Mouse (Mus musculus) thymus, postnatal 14 days (tissue): ENCODE results near the gene Vps13c.

Source experiments
- DNase-seq: peaks from one replicate; pipeline ENCODE4 v3.0.0; 2021

The Vps13c gene

GRCm38 (mm10) chr9:67883349-67883984 is 43.3 kb downstream of the Vps13c start:
- DNase-seq = no peak

- DNase-seq = no peak
These were observed 43.9 kb downstream of the Vps13c start for GRCm38 (mm10) chr9:67884095-67884494.

- no peak for DNase-seq
These were observed 47.0 kb downstream of the Vps13c start for GRCm38 (mm10) chr9:67886981-67887720.

GRCm38 (mm10) chr9:67893474-67893873 is 53.3 kb downstream of the Vps13c start:
- no peak for DNase-seq

- no peak for DNase-seq
These were observed 56.6 kb downstream of the Vps13c start for GRCm38 (mm10) chr9:67896646-67897295.

GRCm38 (mm10) chr9:67900398-67900797 is 60.2 kb downstream of the Vps13c start:
- no peak for DNase-seq

GRCm38 (mm10) chr9:67904355-67904754 is 64.2 kb downstream of the Vps13c start:
- no peak for DNase-seq

GRCm38 (mm10) chr9:67905541-67905940 is 65.3 kb downstream of the Vps13c start:
- DNase-seq = no peak

GRCm38 (mm10) chr9:67914681-67915080 is 74.5 kb downstream of the Vps13c start:
- DNase-seq = no peak

- no peak for DNase-seq
These were observed 82.2 kb downstream of the Vps13c start for GRCm38 (mm10) chr9:67922350-67922749.

- no peak for DNase-seq
These were observed 90.4 kb downstream of the Vps13c start for GRCm38 (mm10) chr9:67930629-67931028.

- no peak for DNase-seq
These were observed 97.1 kb downstream of the Vps13c start for GRCm38 (mm10) chr9:67937286-67937685.

- DNase-seq = no peak
These were observed 115.3 kb downstream of the Vps13c start for GRCm38 (mm10) chr9:67955466-67956010.

- DNase-seq = no peak
These were observed 121.8 kb downstream of the Vps13c start for GRCm38 (mm10) chr9:67961953-67962352.

GRCm38 (mm10) chr9:67965889-67966288 is 125.7 kb downstream of the Vps13c start:
- DNase-seq = no peak

- no peak for DNase-seq
These were observed 126.8 kb downstream of the Vps13c start for GRCm38 (mm10) chr9:67967011-67967410.

GRCm38 (mm10) chr9:67973451-67973850 is 133.3 kb downstream of the Vps13c start:
- DNase-seq = peak; percentile 10

GRCm38 (mm10) chr9:67975491-67975890 is 135.3 kb downstream of the Vps13c start:
- DNase-seq = no peak

- DNase-seq = no peak
These were observed 166.4 kb downstream of the Vps13c start for GRCm38 (mm10) chr9:68006566-68006965.

- peak; percentile 53 for DNase-seq
These were observed 174.8 kb downstream of the Vps13c start for GRCm38 (mm10) chr9:68014991-68015396.

- DNase-seq = no peak
These were observed 176.2 kb downstream of the Vps13c start for GRCm38 (mm10) chr9:68016255-68016954.

GRCm38 (mm10) chr9:68020776-68021365 is 180.7 kb downstream of the Vps13c start:
- no peak for DNase-seq
